Mouse (Mus musculus) neural tube, embryonic 14.5 days (tissue): Measurements from ENCODE around the gene Cisd1. TPM values are rescaled to one million over a fixed set of nuclear protein-coding genes. Genes with fewer than 3 reads are reported as not detected.

Experiments
- polyA plus RNA-seq: library from polyadenylated mRNA; unstranded; fragments of >200 nt; fragmentation: Nextera tagmentation; extraction: Ambion mirVana; gene quantifications from 2 replicates; pipeline ENCODE4 v1.2.1, GENCODE M21; 2014

Gene Cisd1
- polyA plus RNA-seq, 1 experiment from 2014 or later = 357 TPM

Other genes starting within 250 kb of the Cisd1 start
- gene Bicc1, start 185.3 kb downstream of the Cisd1 start, polyA plus RNA-seq = 2.0 and 6.6 TPM in 2 replicates
- gene Tfam, start 106.7 kb downstream of the Cisd1 start, polyA plus RNA-seq = 45.7 and 48.1 TPM in 2 replicates
- gene Ube2d1, start 59.7 kb downstream of the Cisd1 start, polyA plus RNA-seq = 218 and 220 TPM in 2 replicates
- 24.3 and 26.4 TPM in 2 replicates for gene Ipmk, start 2.8 kb upstream of the Cisd1 start, polyA plus RNA-seq